Mouse (Mus musculus) embryonic fibroblast, embryonic 13.5 days (primary cell): Measurements from ENCODE around the gene Ppp2r2c.

Source experiments
- CTCF ChIP-seq: IDR thresholded peaks from 2 replicates; pipeline ENCODE4 v1.5.1; 2011; ENCODE audit warnings: mild to moderate bottlenecking, control low read depth, low read length, moderate library complexity, borderline replicate concordance; ENCODE audit not compliant: insufficient read depth
- POLR2A ChIP-seq: IDR thresholded peaks from 2 replicates; pipeline ENCODE4 v1.6.1; 2011; ENCODE audit warnings: low read depth, mild to moderate bottlenecking, control low read depth, low read length, moderate library complexity

- TF ChIP-seq CTCF (no peak), POLR2A (no peak)
These were observed 1.4 kb downstream of the Ppp2r2c start for GRCm38 (mm10) chr5:36869578-36870236.
